Mouse (Mus musculus) cerebellum, adult 2 months (tissue): ENCODE data around the gene Sec16a.

Source experiments
- CTCF ChIP-seq: fragments of 200-500 bp; IDR thresholded peaks from 2 replicates; pipeline ENCODE4 v1.5.1; 2011; ENCODE audit warnings: low read depth, mild to moderate bottlenecking, control low read depth, low read length, moderate library complexity, borderline replicate concordance; ENCODE audit not compliant: insufficient read depth
- POLR2A ChIP-seq: fragments of 200-500 bp; IDR thresholded peaks from 2 replicates; pipeline ENCODE4 v1.6.1; 2011; ENCODE audit warnings: low read length, control low read depth, borderline replicate concordance; ENCODE audit not compliant: insufficient read depth

- TF ChIP-seq CTCF (no peak), POLR2A (no peak)
Observed at GRCm38 (mm10) chr2:26399647-26400046, 45.4 kb downstream of the Sec16a start.
